Mouse (Mus musculus): ENCODE data around the gene Npcd. TPM values are rescaled to one million over a fixed set of nuclear protein-coding genes. Genes with fewer than 3 reads are reported as not detected.

Gene Npcd
- total RNA-seq, 2 experiments from 2014 or later, result 0.31 TPM; not detected in 1

DNA sequence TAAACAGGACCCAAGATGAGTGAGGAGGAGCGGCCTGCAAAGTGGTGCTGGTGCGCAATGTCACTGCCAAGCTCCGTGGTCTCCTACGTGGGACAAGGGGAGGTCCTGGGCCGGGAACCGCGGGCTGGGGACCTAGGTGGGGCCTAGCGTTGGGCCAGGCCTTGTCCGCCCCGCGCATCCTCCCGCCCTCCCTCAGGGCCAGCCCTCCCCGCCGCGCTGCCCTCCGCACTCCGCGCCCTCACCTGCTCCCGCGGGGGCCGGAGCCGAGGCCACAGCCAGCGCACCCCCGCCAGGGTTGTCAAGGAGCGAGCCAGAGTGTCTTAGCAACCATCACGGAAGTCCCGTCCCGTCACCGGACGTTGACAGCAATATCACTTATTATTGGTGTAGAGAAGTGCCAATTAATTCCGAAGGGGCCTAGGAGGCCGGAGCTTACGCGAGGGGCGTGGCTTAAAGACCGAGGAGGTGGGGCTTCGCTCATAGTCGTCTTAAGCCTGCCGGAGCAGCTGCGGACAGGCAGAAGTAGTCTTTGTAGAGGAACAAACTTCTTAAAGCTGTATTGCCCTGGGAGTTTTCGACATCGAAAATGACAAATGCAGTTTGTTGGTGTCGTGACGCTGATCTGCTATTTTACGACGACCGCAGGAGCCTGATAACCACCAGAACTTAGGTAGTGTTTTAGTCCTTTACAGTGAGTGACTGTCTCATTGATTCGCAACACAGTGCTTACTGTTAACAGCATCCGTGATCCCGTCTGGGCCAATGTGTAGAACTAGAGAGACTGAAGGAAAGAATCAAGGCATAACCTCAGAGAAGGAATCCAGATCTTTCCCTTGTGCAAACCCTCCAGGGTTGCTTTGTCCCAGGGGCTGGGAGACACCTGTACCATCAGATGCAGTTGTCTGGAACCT lies 59.7 kb downstream of the Npcd start:
- peak; percentile 94 to 97 for DNase-seq
- intact Hi-C loops (cut with DNase I), result no loop called here

DNA sequence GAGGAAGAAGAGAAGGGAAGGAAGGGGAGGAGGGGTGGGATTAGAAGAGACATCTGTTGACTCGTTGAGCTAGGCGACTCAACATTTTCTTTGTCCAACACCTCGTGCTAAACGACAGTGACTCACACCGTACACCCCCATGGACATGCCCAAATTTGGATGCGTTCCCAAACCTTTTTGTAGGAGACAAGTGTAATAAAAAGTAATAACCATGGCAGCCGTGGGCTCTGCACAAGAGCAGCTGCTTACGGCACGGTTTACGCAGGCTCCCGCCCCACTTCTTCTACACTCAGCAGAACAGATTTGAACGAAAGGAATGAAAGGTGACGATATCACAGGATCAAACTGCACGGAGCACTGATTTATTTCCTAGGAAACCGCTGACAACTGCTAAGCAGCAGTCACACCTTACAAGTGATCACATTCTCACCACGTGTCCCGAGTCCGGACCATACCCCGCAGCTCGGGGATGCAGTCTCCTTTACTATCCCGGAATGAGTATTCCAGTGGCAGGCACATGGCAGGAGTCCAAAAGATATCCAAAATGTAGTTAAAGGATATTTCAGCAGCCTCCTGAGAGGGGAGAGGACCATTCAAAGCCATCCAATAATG lies 63.3 kb downstream of the Npcd start:
- intact Hi-C loops (cut with DNase I), result no loop called here
- DNase-seq, result no peak

DNA sequence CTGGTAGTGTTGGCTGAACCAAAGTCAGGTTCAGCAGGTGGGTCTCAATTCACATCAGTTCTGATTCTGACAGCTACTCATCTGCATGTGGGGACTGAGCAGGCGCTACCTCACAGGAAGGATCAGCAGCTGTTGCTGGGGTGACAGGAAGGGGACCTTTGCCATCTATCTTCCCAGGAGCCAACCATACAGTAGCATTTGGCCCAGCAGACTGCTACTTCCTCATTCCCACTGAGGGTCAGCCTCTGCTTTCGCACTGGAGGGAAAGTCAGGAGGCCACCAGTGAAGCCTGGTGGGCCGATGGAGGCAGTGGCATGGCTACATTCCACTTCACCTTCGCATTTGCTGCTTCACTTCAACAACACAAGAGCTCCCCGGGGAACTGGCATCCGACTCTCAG lies 65.7 kb downstream of the Npcd start:
- DNase-seq, result no peak
- intact Hi-C loops (cut with DNase I), result no loop called here

DNA sequence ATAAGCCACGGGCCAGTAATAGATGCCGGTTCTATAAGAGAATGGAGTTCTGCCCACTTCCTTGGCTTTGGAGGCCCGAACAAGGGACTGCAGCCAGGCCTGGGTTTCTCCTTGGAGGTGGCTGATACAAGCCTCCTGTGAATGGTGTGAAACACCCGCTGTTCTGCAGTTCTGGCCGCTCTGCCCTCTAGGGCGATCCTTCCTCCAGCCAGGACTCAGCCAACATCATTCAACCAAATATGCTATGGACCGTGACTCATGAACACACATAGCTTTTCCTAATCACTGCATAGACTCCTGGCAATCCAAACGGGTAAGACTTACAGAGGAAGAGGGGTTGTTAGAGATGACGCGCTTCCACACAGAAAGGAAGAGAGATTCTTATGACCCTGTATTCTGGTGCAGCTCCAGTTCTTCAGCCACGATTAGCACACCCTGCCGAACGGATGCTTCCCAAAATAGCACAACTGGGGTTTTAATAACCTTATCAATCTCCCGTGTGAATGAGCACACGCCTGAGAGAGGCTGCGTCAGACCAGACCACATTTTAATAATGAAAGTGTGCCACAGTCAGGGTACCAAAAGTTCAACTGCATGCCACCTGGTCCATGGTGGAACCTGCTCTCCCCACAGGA lies 66.6 kb downstream of the Npcd start:
- DNase-seq, result no peak

DNA sequence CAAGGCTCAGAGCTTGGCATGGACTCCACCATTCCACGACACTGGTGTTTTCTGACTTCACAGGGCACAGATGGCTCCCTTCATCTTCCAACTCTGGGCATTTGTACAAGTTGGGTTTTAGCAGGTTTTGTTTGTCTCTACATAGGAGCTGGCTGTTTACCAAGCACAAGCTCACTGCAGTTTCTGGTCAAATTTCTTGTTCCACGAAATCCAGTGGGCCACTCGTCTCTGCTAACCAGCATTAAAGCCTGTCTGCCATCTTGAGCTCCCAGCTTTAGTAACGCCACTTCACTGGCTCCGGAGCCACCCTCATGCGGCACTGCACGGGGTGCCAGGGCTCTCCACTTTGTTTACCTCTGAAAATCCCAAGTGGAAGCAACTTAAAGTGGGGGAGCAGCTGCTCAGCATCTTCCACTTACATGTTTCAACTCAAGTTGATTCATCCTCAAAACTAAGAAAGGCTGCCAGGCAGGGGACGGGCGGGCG lies 67.4 kb downstream of the Npcd start:
- intact Hi-C loops (cut with DNase I), result no loop called here
- no peak for DNase-seq

More for the DNA sequence above, 66.6 kb downstream of the Npcd start:
- intact Hi-C loops (cut with DNase I), result no loop called here

DNA sequence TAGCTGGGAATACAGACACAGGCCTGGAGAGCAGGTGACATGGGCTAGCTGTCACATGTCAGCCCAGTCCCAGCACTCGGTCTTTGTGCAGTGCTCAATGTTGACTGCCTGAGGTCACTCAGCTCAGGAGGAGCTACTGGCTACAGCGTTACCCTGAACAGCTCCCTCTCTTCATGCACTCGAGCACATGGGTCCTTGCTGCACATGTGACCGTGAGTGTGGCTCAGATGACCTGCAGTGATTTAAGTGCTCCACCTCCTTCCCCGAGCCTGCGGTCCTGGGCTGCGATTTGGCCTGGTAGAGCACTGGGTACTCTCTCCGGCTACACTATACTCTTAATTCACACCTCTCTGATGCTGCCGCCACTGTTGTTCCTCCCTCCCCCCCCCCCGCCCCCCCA lies 67.9 kb downstream of the Npcd start:
- intact Hi-C loops (cut with DNase I), result no loop called here
- no peak for DNase-seq

- DNase-seq, result no peak
- intact Hi-C loops (cut with DNase I), result no loop called here
Measured at GRCm38 (mm10) chr15:79765361-79765760, 68.7 kb downstream of the Npcd start.

GRCm38 (mm10) chr15:79764539-79765267 lies 69.3 kb downstream of the Npcd start:
- no peak for DNase-seq
- intact Hi-C loops (cut with DNase I), result no loop called here

DNA sequence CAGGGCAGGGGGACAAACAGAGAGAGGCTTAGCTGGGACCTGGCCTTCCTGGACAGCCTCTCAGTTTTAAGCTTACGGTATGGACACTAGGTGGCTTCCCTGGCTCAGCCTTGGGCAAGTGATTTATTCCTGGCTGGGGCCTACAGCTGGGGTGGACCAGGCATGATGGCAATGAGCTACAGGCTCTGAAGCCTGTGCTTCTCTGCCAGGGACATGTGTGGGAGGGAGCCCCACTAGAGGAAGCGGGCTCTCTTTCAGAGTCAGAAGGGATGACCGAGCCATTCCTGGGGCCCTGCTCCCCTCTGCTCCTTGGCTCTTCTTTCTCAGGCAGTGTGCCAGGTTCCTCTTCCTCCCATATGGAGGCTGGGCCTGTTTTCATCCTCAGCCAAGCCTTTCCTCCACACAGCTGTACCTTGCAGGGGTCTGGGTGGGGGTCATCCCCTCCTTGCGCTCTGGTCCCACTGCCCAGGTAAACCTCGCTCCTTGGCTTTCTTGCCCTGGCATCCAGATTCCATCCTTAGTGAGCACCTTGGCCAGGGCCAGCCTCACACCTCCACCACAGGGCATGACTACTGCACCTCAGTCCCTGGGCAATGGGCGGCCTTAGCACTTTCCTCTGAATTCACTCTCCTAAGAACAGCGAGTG lies 70.3 kb downstream of the Npcd start:
- intact Hi-C loops (cut with DNase I), result no loop called here
- DNase-seq, result no peak

DNA sequence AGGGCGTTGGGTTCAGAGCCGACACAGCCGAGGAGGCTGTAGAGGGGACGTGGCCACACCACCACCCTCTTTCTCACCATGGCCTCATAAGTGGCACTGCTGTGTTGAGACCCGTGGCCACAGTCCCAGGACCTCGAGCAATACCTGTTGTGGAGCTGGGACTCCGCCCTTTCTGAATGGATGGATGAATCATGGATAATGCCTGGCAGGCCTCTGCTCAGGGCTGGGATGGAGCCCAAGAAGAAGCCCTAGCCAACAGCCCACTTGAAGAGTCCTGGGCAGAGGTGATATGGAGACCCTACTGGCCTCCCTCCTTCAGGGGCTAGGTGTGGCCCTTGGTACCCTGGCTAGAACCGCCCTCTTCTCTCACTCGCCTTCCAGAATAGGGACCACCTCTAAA lies 71.0 kb downstream of the Npcd start:
- no peak for DNase-seq
- intact Hi-C loops (cut with DNase I), result no loop called here

- intact Hi-C loops (cut with DNase I), result no loop called here
- no peak for DNase-seq
Measured at GRCm38 (mm10) chr15:79760956-79761355, 73.1 kb downstream of the Npcd start.

GRCm38 (mm10) chr15:79757118-79757517 lies 76.9 kb downstream of the Npcd start:
- intact Hi-C loops (cut with DNase I), result no loop called here
- DNase-seq, result no peak

- intact Hi-C loops (cut with DNase I), result no loop called here
- no peak for DNase-seq
Measured at GRCm38 (mm10) chr15:79755977-79756625, 77.9 kb downstream of the Npcd start.

- no peak for DNase-seq
- intact Hi-C loops (cut with DNase I), result no loop called here
Measured at GRCm38 (mm10) chr15:79755176-79755575, 78.9 kb downstream of the Npcd start.

GRCm38 (mm10) chr15:79753873-79754272 lies 80.2 kb downstream of the Npcd start:
- DNase-seq, result no peak
- intact Hi-C loops (cut with DNase I), result loop anchor here (2.0 to 5.0 kb wide), 5 partner anchors 38 to 323 kb away; no protein-coding TSS in a partner anchor

DNA sequence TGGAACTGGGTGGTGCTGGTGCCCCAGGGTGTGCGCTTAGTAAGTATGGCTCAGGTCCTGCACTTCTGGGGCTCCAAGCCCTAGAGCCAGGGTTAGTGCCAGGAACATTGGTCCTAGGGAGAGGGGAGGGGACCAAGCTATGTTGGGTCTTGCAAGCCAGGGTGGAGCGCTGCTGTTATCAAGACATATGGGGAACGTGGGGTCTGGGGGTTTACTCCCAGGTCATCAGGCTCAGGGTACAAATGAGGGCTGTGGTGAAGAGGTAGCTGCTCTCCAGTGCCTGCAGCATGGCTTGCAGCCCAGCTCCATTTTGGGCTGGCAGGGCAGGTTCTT lies 80.7 kb downstream of the Npcd start:
- intact Hi-C loops (cut with DNase I), result loop anchor here (2.0 to 5.0 kb wide), 5 partner anchors 39 to 324 kb away; no protein-coding TSS in a partner anchor

GRCm38 (mm10) chr15:79752742-79753419 lies 81.2 kb downstream of the Npcd start:
- intact Hi-C loops (cut with DNase I), result loop anchor here (2.0 to 5.0 kb wide), 5 partner anchors 39 to 324 kb away; no protein-coding TSS in a partner anchor

More for the DNA sequence above, 80.7 kb downstream of the Npcd start:
- no peak for DNase-seq

DNA sequence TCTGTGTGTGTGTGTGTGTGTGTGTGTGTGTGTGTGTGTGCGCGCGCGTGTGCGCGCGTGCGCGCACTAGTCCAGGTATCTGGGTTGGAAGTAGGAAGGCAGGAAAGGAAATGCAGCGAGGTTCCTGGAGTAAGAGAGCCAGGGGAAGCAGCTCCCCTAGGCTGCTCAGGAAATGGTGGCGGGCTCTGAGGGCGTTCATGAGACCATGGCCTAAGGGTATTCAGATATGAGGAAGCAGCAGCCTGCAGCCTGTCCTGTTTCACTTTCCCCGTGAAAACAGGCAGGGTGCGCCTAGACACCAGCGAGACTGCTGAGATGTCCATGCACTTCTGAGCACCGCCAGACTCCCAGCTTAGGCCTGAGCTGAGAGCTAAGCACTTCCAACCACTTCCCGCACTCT lies 82.3 kb downstream of the Npcd start:
- intact Hi-C loops (cut with DNase I), result loop anchor here (2.0 to 5.0 kb wide), 5 partner anchors 41 to 326 kb away; no protein-coding TSS in a partner anchor
- no peak for DNase-seq

More at GRCm38 (mm10) chr15:79752742-79753419, 81.2 kb downstream of the Npcd start:
- DNase-seq, result peak; percentile 81 to 89

GRCm38 (mm10) chr15:79750266-79750665 lies 83.8 kb downstream of the Npcd start:
- DNase-seq, result no peak
- intact Hi-C loops (cut with DNase I), result loop anchor here (5.0 kb wide), 4 partner anchors 42 to 327 kb away; no protein-coding TSS in a partner anchor
